Mouse (Mus musculus): ENCODE measurements around the gene Dao. TPM values are rescaled to one million over a fixed set of nuclear protein-coding genes. Genes with fewer than 3 reads are reported as not detected.

The Dao gene
- polyA plus RNA-seq, 1 experiment = 376 TPM

GRCm38 (mm10) chr5:113961776-113962175 lies 41.7 kb upstream of the Dao start:
- no peak overlapping the region for H3K4me3 ChIP-seq (ENCODE audit: insufficient read depth, low read depth, low read length)
- H3K4me1 ChIP-seq (ENCODE audit: control insufficient read depth, insufficient read depth, low read length) = no peaks in the 10 kb centered on the region
- H3K27ac ChIP-seq (ENCODE audit: insufficient read depth, low read depth, low read length) = no peak overlapping the region
- TF ChIP-seq POLR2A (IDR thresholded peaks at IDR 0.05; ENCODE audit: low read depth, low read length) (no peak), CTCF (conservative IDR thresholded peaks at IDR 0.05; ENCODE audit: insufficient read depth, insufficient read length, low read depth, low read length) (no peak)
- no peak for DNase-seq
- no peaks in the 10 kb centered on the region for H3K36me3 ChIP-seq (ENCODE audit: control insufficient read depth, insufficient read depth, low read length)
- 63% methylated on average over 7 of the region's 7 CpGs for WGBS
- H3K27me3 ChIP-seq (replicated peaks; ENCODE audit: control insufficient read depth, insufficient read depth, low read length) = no peaks in the 10 kb centered on the region

GRCm38 (mm10) chr5:113964972-113965371 lies 38.5 kb upstream of the Dao start:
- Histone ChIP-seq H3K36me3 (ENCODE audit: control insufficient read depth, insufficient read depth, low read length) (no peaks in the 10 kb centered on the region), H3K27ac (ENCODE audit: insufficient read depth, low read depth, low read length) (no peak overlapping the region), H3K27me3 (replicated peaks; ENCODE audit: control insufficient read depth, insufficient read depth, low read length) (no peaks in the 10 kb centered on the region), H3K4me1 (ENCODE audit: control insufficient read depth, insufficient read depth, low read length) (peaks cover 5% of the 10 kb centered on the region), H3K4me3 (ENCODE audit: insufficient read depth, low read depth, low read length) (no peak overlapping the region)
- no peak for TF ChIP-seq POLR2A (IDR thresholded peaks at IDR 0.05; ENCODE audit: low read depth, low read length)
- no peak for DNase-seq
- 82% methylated on average over 14 of the region's 14 CpGs for WGBS

- no peak for DNase-seq
- Histone ChIP-seq H3K4me3 (ENCODE audit: insufficient read depth, low read depth, low read length) (no peak overlapping the region), H3K27ac (ENCODE audit: insufficient read depth, low read depth, low read length) (no peak overlapping the region), H3K36me3 (ENCODE audit: control insufficient read depth, insufficient read depth, low read length) (no peaks in the 10 kb centered on the region), H3K4me1 (ENCODE audit: control insufficient read depth, insufficient read depth, low read length) (peaks cover 5% of the 10 kb centered on the region), H3K27me3 (replicated peaks; ENCODE audit: control insufficient read depth, insufficient read depth, low read length) (no peaks in the 10 kb centered on the region)
- no peak for TF ChIP-seq CTCF (conservative IDR thresholded peaks at IDR 0.05; ENCODE audit: insufficient read depth, insufficient read length, low read depth, low read length)
- TF ChIP-seq POLR2A (IDR thresholded peaks at IDR 0.05; ENCODE audit: low read depth, low read length) = no peak
- WGBS = 87% methylated on average over 7 of the region's 7 CpGs
Observed at GRCm38 (mm10) chr5:113965659-113966185, 37.8 kb upstream of the Dao start.

GRCm38 (mm10) chr5:113966452-113967150 lies 36.9 kb upstream of the Dao start:
- Histone ChIP-seq H3K36me3 (ENCODE audit: control insufficient read depth, insufficient read depth, low read length) (no peaks in the 10 kb centered on the region), H3K27me3 (replicated peaks; ENCODE audit: control insufficient read depth, insufficient read depth, low read length) (no peaks in the 10 kb centered on the region), H3K4me1 (ENCODE audit: control insufficient read depth, insufficient read depth, low read length) (peaks cover 11% of the 10 kb centered on the region), H3K4me3 (ENCODE audit: insufficient read depth, low read depth, low read length) (no peak overlapping the region), H3K27ac (ENCODE audit: insufficient read depth, low read depth, low read length) (no peak overlapping the region)
- TF ChIP-seq CTCF (conservative IDR thresholded peaks at IDR 0.05; ENCODE audit: insufficient read depth, insufficient read length, low read depth, low read length) (no peak), POLR2A (IDR thresholded peaks at IDR 0.05; ENCODE audit: low read depth, low read length) (no peak)
- DNase-seq = no peak
- WGBS = 91% methylated on average over 13 of the region's 13 CpGs

GRCm38 (mm10) chr5:113968371-113968770 lies 35.1 kb upstream of the Dao start:
- no peaks in the 10 kb centered on the region for H3K27me3 ChIP-seq (replicated peaks; ENCODE audit: control insufficient read depth, insufficient read depth, low read length)
- no peaks in the 10 kb centered on the region for H3K36me3 ChIP-seq (ENCODE audit: control insufficient read depth, insufficient read depth, low read length)
- no peak overlapping the region for H3K27ac ChIP-seq (ENCODE audit: insufficient read depth, low read depth, low read length)
- WGBS = 30% methylated on average over 11 of the region's 11 CpGs
- DNase-seq = peak; percentile 82
- no peak overlapping the region for H3K4me3 ChIP-seq (ENCODE audit: insufficient read depth, low read depth, low read length)
- TF ChIP-seq POLR2A (IDR thresholded peaks at IDR 0.05; ENCODE audit: low read depth, low read length) = no peak
- no peak for TF ChIP-seq CTCF (conservative IDR thresholded peaks at IDR 0.05; ENCODE audit: insufficient read depth, insufficient read length, low read depth, low read length)
- peaks cover 28% of the 10 kb centered on the region for H3K4me1 ChIP-seq (ENCODE audit: control insufficient read depth, insufficient read depth, low read length)

- Histone ChIP-seq H3K4me3 (ENCODE audit: insufficient read depth, low read depth, low read length) (no peak overlapping the region), H3K27ac (ENCODE audit: insufficient read depth, low read depth, low read length) (peak overlapping the region; percentile 45), H3K4me1 (ENCODE audit: control insufficient read depth, insufficient read depth, low read length) (peaks cover 49% of the 10 kb centered on the region), H3K36me3 (ENCODE audit: control insufficient read depth, insufficient read depth, low read length) (no peaks in the 10 kb centered on the region), H3K27me3 (replicated peaks; ENCODE audit: control insufficient read depth, insufficient read depth, low read length) (no peaks in the 10 kb centered on the region)
- DNase-seq = peak; percentile 67
- TF ChIP-seq CTCF (conservative IDR thresholded peaks at IDR 0.05; ENCODE audit: insufficient read depth, insufficient read length, low read depth, low read length) = no peak
- no peak for TF ChIP-seq POLR2A (IDR thresholded peaks at IDR 0.05; ENCODE audit: low read depth, low read length)
- WGBS = 49% methylated on average over 10 of the region's 10 CpGs
Observed at GRCm38 (mm10) chr5:113971434-113971960, 32.0 kb upstream of the Dao start.
